Mouse (Mus musculus) forebrain, embryonic 12.5 days (tissue): ENCODE measurements around the gene Ggcx. TPM values are rescaled to one million over a fixed set of nuclear protein-coding genes. Genes with fewer than 3 reads are reported as not detected.
"Not testable (repeated sequence)": the region's sequence is repeated elsewhere in the genome, so short reads cannot be mapped to it uniquely, and the experiment has no call there.

Experiments used
- ATAC-seq: fragments of 200-750 bp; cut with Nextera tagmentation; 2 replicates; pipeline ENCODE4 v1.8.0; 2017; ENCODE audit warnings: moderate TSS enrichment; ENCODE audit not compliant: low FRiP score
- H3K27ac ChIP-seq: fragments of 300-500 bp; sonication (generic); 2 replicates; pipeline ENCODE4 v1.5.1; 2016; ENCODE audit warnings: mild to moderate bottlenecking
- H3K27me3 ChIP-seq: fragments of 300-500 bp; sonication (generic); 2 replicates; pipeline ENCODE4 v1.6.1; 2016; ENCODE audit warnings: mild to moderate bottlenecking
- H3K36me3 ChIP-seq: fragments of 300-500 bp; sonication (generic); replicated peaks from 2 replicates; pipeline ENCODE4 v1.6.1; 2016; ENCODE audit warnings: mild to moderate bottlenecking
- H3K4me1 ChIP-seq: fragments of 300-500 bp; sonication (generic); 2 replicates; pipeline ENCODE4 v1.6.1; 2016
- H3K4me2 ChIP-seq: fragments of 300-500 bp; sonication (generic); 2 replicates; pipeline ENCODE4 v1.6.1; 2016; ENCODE audit warnings: mild to moderate bottlenecking, moderate library complexity
- H3K4me3 ChIP-seq: fragments of 300-500 bp; sonication (generic); replicated peaks from 2 replicates; pipeline ENCODE4 v1.5.1; 2016; ENCODE audit warnings: mild to moderate bottlenecking
- H3K9ac ChIP-seq: fragments of 300-500 bp; sonication (generic); 2 replicates; pipeline ENCODE4 v1.6.1; 2016; ENCODE audit warnings: mild to moderate bottlenecking
- H3K9me3 ChIP-seq: fragments of 300-500 bp; sonication (generic); 2 replicates; pipeline ENCODE4 v1.6.1; 2016
- WGBS: fragments of 180-500 bp; shearing (Covaris S2); methylation state at CpG from one replicate; pipeline ENCODE4 v1.1.7; 2016; 5-methylcytosine and 5-hydroxymethylcytosine counted together
- polyA plus RNA-seq: library from polyadenylated mRNA; unstranded; fragments of >200 nt; fragmentation: Nextera tagmentation; extraction: Ambion mirVana; gene quantifications from 2 replicates; pipeline ENCODE4 v1.2.1, GENCODE M21; 2016

The Ggcx gene
- polyA plus RNA-seq, 1 experiment from 2014 or later: 19.1 TPM

GRCm38 (mm10) chr6:72478691-72479090, 64.6 kb downstream of the Ggcx start:
- ATAC-seq, H3K27ac ChIP-seq, H3K36me3 ChIP-seq: not testable (repeated sequence)

GRCm38 (mm10) chr6:72479645-72480421, 65.7 kb downstream of the Ggcx start:
- WGBS: 91% methylated on average over 12 of the region's 12 CpGs

More at GRCm38 (mm10) chr6:72478691-72479090, 64.6 kb downstream of the Ggcx start:
- not testable (repeated sequence) for H3K9ac ChIP-seq, H3K27me3 ChIP-seq, H3K9me3 ChIP-seq, H3K4me1 ChIP-seq, H3K4me3 ChIP-seq, H3K4me2 ChIP-seq
- 91% methylated on average over 3 of the region's 3 CpGs for WGBS

GRCm38 (mm10) chr6:72480422-72480702, 66.3 kb downstream of the Ggcx start:
- Histone ChIP-seq H3K27me3 (no peaks in the 10 kb centered on the region), H3K9ac (no peak overlapping the region), H3K4me2 (no peak overlapping the region), H3K36me3 (no peaks in the 10 kb centered on the region), H3K27ac (no peak overlapping the region), H3K4me3 (no peak overlapping the region), H3K4me1 (no peaks in the 10 kb centered on the region), H3K9me3 (no peaks in the 10 kb centered on the region)
- WGBS: 92% methylated on average over 2 of the region's 2 CpGs
- no peak for ATAC-seq

More at GRCm38 (mm10) chr6:72479645-72480421, 65.7 kb downstream of the Ggcx start:
- Histone ChIP-seq H3K9me3 (no peaks in the 10 kb centered on the region), H3K27ac (no peak overlapping the region), H3K27me3 (no peaks in the 10 kb centered on the region), H3K4me2 (no peak overlapping the region), H3K4me3 (no peak overlapping the region), H3K9ac (no peak overlapping the region), H3K36me3 (no peaks in the 10 kb centered on the region), H3K4me1 (no peaks in the 10 kb centered on the region)
- ATAC-seq: no peak

Other genes with a start within 250 kb of the Ggcx start
- gene Atoh8, start 178.7 kb upstream of the Ggcx start, polyA plus RNA-seq: 6.5 and 7.5 TPM in 2 replicates
- not detected in 2 replicates for gene Sftpb, start 109.7 kb upstream of the Ggcx start, polyA plus RNA-seq
- gene Usp39, start 69.1 kb upstream of the Ggcx start, polyA plus RNA-seq: 74.0 and 76.4 TPM in 2 replicates
- 28.5 and 30.4 TPM in 2 replicates for gene 0610030E20Rik, start 67.0 kb upstream of the Ggcx start, polyA plus RNA-seq
- 4.0 and 4.1 TPM in 2 replicates for gene Tmem150a, start 58.9 kb upstream of the Ggcx start, polyA plus RNA-seq
- gene Rnf181, start 47.4 kb upstream of the Ggcx start, polyA plus RNA-seq: 97.4 and 97.5 TPM in 2 replicates
- gene Vamp5, start 33.8 kb upstream of the Ggcx start, polyA plus RNA-seq: 6.0 and 7.6 TPM in 2 replicates
- gene Vamp8, start 23.6 kb upstream of the Ggcx start, polyA plus RNA-seq: 24.6 and 26.0 TPM in 2 replicates
- gene Mat2a, start 25.2 kb downstream of the Ggcx start, polyA plus RNA-seq: 475 and 476 TPM in 2 replicates
- gene Sh2d6, start 107.4 kb downstream of the Ggcx start, polyA plus RNA-seq: 0.40 and 0.47 TPM in 2 replicates
- 4.1 and 5.4 TPM in 2 replicates for gene Capg, start 130.1 kb downstream of the Ggcx start, polyA plus RNA-seq
- 16.0 and 16.2 TPM in 2 replicates for gene Elmod3, start 184.1 kb downstream of the Ggcx start, polyA plus RNA-seq
- 4.6 and 5.3 TPM in 2 replicates for gene Retsat, start 184.2 kb downstream of the Ggcx start, polyA plus RNA-seq
- gene Tgoln1, start 202.7 kb downstream of the Ggcx start, polyA plus RNA-seq: 31.0 and 32.1 TPM in 2 replicates